Mouse (Mus musculus): Measurements from ENCODE around the gene Hsd3b1. TPM values are rescaled to one million over a fixed set of nuclear protein-coding genes. Genes with fewer than 3 reads are reported as not detected.

Gene Hsd3b1
- 14.1 and 16.8 TPM in 2 replicates for polyA plus RNA-seq (2015; fragmentation: Nextera tagmentation; extraction: Ambion mirVana)

DNA sequence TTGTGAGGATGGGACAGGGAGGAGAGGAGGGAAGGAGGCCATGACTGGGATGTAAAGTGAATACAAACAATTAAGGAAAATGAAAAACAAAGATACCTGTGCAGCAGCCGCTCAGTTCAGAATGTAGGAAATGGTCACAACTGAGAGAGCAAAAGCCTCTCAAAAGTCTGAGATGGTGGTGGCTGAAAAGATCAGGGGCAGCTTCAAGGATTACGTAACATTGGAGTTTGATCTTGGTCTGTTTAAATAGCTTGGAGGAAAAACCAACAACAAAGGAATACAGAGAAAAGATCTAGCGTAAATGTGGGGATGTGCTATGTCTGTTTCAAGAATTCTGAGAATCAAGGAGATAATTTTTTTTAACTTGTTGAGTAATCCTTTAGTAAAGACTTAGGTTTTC, at the start of gene Hsd3b1:
Gene Hsd3b1, minus strand, starts transcription at position 219 of the 400 bp plus-strand sequence.
- no peak for DNase-seq
- no peaks in the 10 kb centered on the region for H3K9me3 ChIP-seq (replicated peaks)
- H3K4me2 ChIP-seq, result peak within 1 kb of the TSS; percentile 11; the same call in 1 of the 2 replicates
- H3K36me3 ChIP-seq, result no peaks in the 10 kb centered on the region
- no peak within 1 kb of the TSS; the same call in 1 of the 2 replicates for H3K9ac ChIP-seq
- H3K27me3 ChIP-seq, result no peaks in the 10 kb centered on the region
- peak within 1 kb of the TSS; percentile 48; the same call in 1 of the 2 replicates for H3K27ac ChIP-seq
- WGBS (ENCODE audit: insufficient replicate concordance), result 73% methylated on average over 3 of the region's 3 CpGs
- no peak for ATAC-seq (ENCODE audit: low read depth)
- H3K4me3 ChIP-seq (replicated peaks), result no peak within 1 kb of the TSS
- peaks cover 36% of the 10 kb centered on the region for H3K4me1 ChIP-seq (replicated peaks)

DNA sequence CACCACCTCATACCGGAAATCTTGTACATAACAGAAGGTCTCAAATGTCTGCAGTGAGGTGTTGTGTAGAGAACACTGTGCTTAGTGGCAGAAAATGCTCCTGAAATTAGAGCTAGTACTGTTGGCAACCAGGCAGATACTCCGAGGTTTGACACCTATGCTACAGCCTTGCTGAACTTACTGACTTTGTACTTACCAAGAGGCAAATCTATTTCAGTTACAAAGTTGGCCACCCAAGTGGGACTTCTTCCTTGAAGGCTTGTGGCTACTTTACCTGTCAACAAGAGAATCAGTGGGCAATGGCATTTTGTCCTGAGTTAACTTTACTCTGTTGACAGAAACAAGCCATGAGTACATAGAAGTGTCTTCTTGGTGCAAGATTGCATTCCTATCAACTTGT, 38.0 kb upstream of the Hsd3b1 start:
- no peak overlapping the region for H3K4me2 ChIP-seq
- H3K4me1 ChIP-seq (replicated peaks), result no peaks in the 10 kb centered on the region
- no peaks in the 10 kb centered on the region for H3K9me3 ChIP-seq (replicated peaks)
- no peak overlapping the region for H3K4me3 ChIP-seq (replicated peaks)
- H3K27me3 ChIP-seq, result no peaks in the 10 kb centered on the region
- DNase-seq (no peak), ATAC-seq (ENCODE audit: low read depth) (no peak)
- 68% methylated on average over 2 of the region's 2 CpGs for WGBS (ENCODE audit: insufficient replicate concordance)
- no peak overlapping the region for H3K9ac ChIP-seq
- H3K36me3 ChIP-seq, result no peaks in the 10 kb centered on the region
- no peak overlapping the region for H3K27ac ChIP-seq

DNA sequence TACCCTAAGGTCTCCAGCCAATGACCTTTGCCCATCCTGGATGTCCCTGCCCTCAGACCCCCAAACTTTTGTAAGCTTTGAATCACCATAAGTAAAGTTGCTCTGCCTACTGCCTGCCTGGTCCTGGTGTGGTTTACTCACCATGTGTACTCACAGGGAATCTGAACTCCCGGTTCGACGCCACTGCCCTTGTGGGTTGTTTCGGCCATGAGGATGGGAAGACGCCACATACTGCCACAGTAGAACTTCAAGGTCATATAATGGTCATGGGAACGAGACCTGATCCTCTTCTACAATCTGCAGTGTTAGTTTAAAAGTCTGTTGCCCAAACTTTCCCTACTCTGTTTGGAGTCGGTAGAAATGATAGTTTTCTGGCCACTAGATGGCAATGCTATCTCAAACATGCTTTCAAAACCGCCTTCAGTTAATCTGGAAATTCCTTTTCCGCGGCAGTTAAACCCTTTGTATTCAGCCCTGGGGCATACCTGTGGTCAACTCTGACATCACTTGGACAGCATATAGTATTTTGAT, 35.5 kb upstream of the Hsd3b1 start:
- H3K9ac ChIP-seq, result no peak overlapping the region
- no peak overlapping the region for H3K27ac ChIP-seq
- no peak for DNase-seq

DNA sequence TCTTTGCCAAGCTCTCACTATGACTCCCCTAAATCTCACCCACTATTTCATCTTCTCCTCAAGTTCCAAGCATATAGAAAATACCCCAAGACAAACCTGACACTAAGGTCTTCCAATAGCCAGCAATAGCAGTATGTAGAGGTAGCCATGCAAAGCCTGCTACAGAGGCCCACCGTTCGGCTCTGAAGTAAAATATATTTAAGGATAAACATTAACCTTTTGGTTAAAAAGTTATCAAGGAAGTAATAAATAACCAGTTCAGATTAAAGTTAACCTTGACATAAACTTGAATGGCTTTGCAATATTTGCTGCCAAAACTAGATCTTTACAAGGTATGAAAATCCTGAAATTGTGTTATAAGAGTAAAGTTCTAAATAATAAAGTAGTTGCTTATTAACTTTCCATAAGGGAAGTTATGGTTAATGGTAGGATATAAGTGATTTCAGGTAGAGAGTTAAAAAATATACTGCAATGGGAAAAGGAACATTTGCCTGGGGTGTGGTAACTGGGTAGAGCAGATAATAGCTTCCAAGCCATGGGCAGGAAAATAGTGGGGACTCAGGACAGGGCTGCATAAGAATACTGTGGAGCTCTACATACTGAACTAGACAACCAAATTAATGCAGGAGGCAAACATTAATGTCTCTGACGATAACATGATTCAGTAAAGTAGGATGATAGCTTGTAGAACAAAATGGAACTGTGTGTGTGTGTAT, 33.6 kb upstream of the Hsd3b1 start, which contains the start of gene Hao2:
Gene Hao2, minus strand, starts transcription at position 183 of the 716 bp plus-strand sequence.
- no peak within 1 kb of the TSS for H3K9ac ChIP-seq
- no peaks in the 10 kb centered on the region for H3K27me3 ChIP-seq
- no peaks in the 10 kb centered on the region for H3K4me1 ChIP-seq (replicated peaks)
- DNase-seq (no peak), ATAC-seq (ENCODE audit: low read depth) (no peak)
- H3K27ac ChIP-seq, result no peak within 1 kb of the TSS
- H3K9me3 ChIP-seq (replicated peaks), result no peaks in the 10 kb centered on the region
- no peak within 1 kb of the TSS for H3K4me3 ChIP-seq (replicated peaks)
- no peak within 1 kb of the TSS for H3K4me2 ChIP-seq
- WGBS (ENCODE audit: insufficient replicate concordance), result 62% methylated on average over 3 of the region's 3 CpGs
- H3K36me3 ChIP-seq, result no peaks in the 10 kb centered on the region

More for the DNA sequence above, 35.5 kb upstream of the Hsd3b1 start:
- no peaks in the 10 kb centered on the region for H3K4me1 ChIP-seq (replicated peaks)
- 36% methylated on average over 10 of the region's 10 CpGs for WGBS (ENCODE audit: insufficient replicate concordance)
- no peaks in the 10 kb centered on the region for H3K27me3 ChIP-seq
- 0 out of 2 replicates have a peak overlapping the region, but pooled peaks have one; percentile 26 for H3K4me2 ChIP-seq
- H3K36me3 ChIP-seq, result no peaks in the 10 kb centered on the region
- H3K4me3 ChIP-seq (replicated peaks), result no peak overlapping the region
- ATAC-seq (ENCODE audit: low read depth), result peak; percentile 29; the same call in 1 of the 2 replicates
- no peaks in the 10 kb centered on the region for H3K9me3 ChIP-seq (replicated peaks)

DNA sequence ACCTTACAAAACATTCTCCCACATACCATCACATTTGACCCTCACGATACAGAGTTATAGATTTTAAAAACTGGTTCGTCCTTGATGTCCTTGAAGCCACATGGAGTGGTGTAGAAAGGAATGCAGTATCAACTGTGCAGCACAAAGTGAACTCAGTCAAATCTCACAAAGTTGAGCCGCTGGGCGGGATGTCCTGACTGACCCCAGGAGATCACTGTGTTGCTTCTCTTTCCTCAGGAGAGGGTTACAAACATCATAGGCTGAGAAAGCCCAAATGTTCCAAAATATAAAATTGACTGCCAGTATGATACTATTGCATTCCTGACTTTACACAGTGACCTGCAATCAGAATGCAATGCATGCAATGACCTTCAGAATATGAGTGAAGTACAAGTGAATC, 30.8 kb upstream of the Hsd3b1 start:
- Histone ChIP-seq H3K4me1 (replicated peaks) (no peaks in the 10 kb centered on the region), H3K9ac (no peak overlapping the region), H3K27me3 (no peaks in the 10 kb centered on the region), H3K27ac (no peak overlapping the region), H3K4me2 (no peak overlapping the region), H3K4me3 (replicated peaks) (no peak overlapping the region), H3K36me3 (no peaks in the 10 kb centered on the region), H3K9me3 (replicated peaks) (no peaks in the 10 kb centered on the region)
- DNase-seq (no peak), ATAC-seq (ENCODE audit: low read depth) (no peak)
- WGBS (ENCODE audit: insufficient replicate concordance), result 68% methylated on average over 4 of the region's 4 CpGs

DNA sequence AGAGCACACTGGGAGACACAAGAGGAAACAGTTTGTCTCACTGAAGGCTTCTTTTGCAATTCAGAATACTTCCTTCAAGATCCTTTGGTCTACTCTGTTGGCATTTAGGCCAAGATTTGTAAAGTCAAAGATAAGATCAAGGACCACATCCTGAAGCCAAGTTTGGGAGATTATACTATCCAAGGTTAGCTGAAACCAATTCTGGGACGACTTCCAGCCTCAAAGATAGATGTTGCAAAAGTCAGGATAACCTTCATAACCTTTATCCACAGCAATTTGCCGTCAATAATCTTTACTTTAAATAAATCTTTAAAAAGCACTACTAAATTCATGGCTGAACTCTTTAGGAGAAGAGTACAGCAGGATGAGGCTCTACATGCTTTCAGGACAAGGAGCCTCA, 28.6 kb upstream of the Hsd3b1 start:
- Histone ChIP-seq H3K4me2 (no peak overlapping the region), H3K9me3 (replicated peaks) (no peaks in the 10 kb centered on the region), H3K27me3 (no peaks in the 10 kb centered on the region), H3K27ac (no peak overlapping the region), H3K4me3 (replicated peaks) (no peak overlapping the region), H3K36me3 (no peaks in the 10 kb centered on the region), H3K4me1 (replicated peaks) (no peaks in the 10 kb centered on the region), H3K9ac (no peak overlapping the region)
- WGBS (ENCODE audit: insufficient replicate concordance), result 42% methylated on average over 2 of the region's 2 CpGs
- DNase-seq (no peak), ATAC-seq (ENCODE audit: low read depth) (no peak)

DNA sequence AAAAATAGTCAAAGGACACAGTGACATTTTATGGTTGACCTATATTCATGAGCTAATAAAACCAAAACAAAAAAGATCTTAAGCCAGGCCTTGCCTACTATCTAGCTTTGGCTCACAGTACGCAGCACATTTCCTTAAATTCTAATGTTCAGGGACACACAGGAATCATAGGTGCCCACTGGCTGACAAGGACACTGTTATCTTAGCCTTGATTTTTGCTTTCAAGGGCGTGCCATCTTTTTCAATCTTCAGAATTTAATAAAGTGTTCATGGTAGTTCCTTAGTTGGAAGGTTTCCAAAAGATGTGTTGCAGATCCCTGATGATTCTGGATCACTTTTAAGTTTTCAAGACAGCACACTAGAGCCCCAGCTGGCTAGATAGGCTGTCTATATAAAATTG, 21.2 kb upstream of the Hsd3b1 start:
- no peak for ATAC-seq (ENCODE audit: low read depth)
- Histone ChIP-seq H3K27ac (no peak overlapping the region), H3K9me3 (replicated peaks) (no peaks in the 10 kb centered on the region), H3K27me3 (no peaks in the 10 kb centered on the region), H3K36me3 (no peaks in the 10 kb centered on the region), H3K4me3 (replicated peaks) (no peak overlapping the region), H3K9ac (no peak overlapping the region), H3K4me1 (replicated peaks) (no peaks in the 10 kb centered on the region), H3K4me2 (no peak overlapping the region)
- no peak for DNase-seq
- 66% methylated on average over 2 of the region's 2 CpGs for WGBS (ENCODE audit: insufficient replicate concordance)

DNA sequence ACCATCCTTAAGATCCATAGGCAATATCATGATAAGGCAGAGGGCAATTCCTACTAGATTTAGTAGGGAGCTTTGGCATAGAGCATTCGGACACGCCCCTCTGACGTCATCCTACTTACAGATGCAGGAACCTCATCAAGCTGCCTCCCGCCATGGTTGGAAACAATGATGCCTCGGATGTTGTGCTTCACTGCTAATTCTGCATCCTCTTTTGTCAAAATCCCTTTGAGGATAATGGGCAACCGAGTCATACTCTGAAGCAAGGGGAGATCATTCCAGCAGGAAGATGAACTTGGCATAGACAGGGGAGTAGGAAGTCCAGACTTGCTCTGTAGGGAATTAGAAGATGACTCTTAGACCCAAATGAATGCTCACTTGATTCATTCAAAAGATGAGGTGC, 20.6 kb upstream of the Hsd3b1 start:
- Histone ChIP-seq H3K4me2 (no peak overlapping the region), H3K9ac (no peak overlapping the region), H3K9me3 (replicated peaks) (no peaks in the 10 kb centered on the region), H3K4me1 (replicated peaks) (no peaks in the 10 kb centered on the region), H3K27ac (no peak overlapping the region), H3K27me3 (no peaks in the 10 kb centered on the region), H3K36me3 (no peaks in the 10 kb centered on the region), H3K4me3 (replicated peaks) (no peak overlapping the region)
- DNase-seq (no peak), ATAC-seq (ENCODE audit: low read depth) (no peak)
- WGBS (ENCODE audit: insufficient replicate concordance), result 59% methylated on average over 6 of the region's 6 CpGs

DNA sequence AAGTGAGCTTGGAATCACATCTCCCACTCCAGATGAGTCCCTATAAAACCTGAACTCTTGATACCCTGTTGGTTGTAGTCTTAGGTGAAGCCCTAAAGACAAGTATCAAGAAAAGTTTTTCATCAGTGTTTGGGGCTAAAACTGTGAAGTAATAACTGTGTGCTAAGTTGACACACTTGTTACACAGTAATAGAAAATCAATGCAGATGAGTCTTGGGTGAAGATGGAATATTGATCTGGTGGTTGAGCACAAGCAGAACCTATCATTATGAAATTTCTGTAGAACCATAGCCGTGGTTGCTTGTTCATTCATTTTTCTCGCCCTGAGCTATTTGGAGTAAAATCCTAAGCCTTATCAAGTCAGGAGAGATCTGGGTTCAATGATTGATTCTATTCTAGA, 8.6 kb upstream of the Hsd3b1 start:
- H3K9me3 ChIP-seq (replicated peaks), result no peaks in the 10 kb centered on the region
- no peak overlapping the region for H3K4me3 ChIP-seq (replicated peaks)
- H3K4me1 ChIP-seq (replicated peaks), result no peaks in the 10 kb centered on the region
- ATAC-seq (ENCODE audit: low read depth), result no peak
- WGBS (ENCODE audit: insufficient replicate concordance), result 55% methylated on average over 2 of the region's 2 CpGs
- H3K9ac ChIP-seq, result no peak overlapping the region
- no peaks in the 10 kb centered on the region for H3K36me3 ChIP-seq
- H3K27ac ChIP-seq, result no peak overlapping the region
- no peaks in the 10 kb centered on the region for H3K27me3 ChIP-seq
- no peak for DNase-seq
- H3K4me2 ChIP-seq, result no peak overlapping the region

DNA sequence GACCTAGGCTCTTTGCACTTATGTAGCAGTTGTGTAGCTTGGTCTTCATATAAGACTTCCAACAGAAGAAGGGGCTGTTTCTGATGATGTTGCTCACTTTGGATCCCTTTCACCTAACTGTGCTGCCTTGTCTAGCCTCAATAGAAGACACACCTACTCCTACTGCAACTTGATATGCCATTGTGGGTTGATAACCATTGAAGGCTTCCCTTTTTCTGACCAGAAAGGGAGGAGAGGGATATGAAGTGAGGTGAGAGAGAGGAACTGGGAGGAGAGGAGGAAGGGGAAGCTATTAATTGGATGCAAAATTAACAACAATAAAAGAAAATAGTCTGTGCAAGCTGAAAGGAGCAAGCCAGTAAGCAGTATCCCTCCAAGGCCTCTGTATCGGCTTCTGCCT, 3.2 kb upstream of the Hsd3b1 start:
- Histone ChIP-seq H3K27me3 (no peaks in the 10 kb centered on the region), H3K9ac (no peak overlapping the region), H3K4me1 (replicated peaks) (peaks cover 9% of the 10 kb centered on the region), H3K36me3 (no peaks in the 10 kb centered on the region), H3K9me3 (replicated peaks) (no peaks in the 10 kb centered on the region), H3K27ac (no peak overlapping the region), H3K4me2 (no peak overlapping the region), H3K4me3 (replicated peaks) (no peak overlapping the region)
- WGBS (ENCODE audit: insufficient replicate concordance), result 92% methylated on average over 1 of the region's 1 CpGs
- ATAC-seq (ENCODE audit: low read depth) (no peak), DNase-seq (no peak)

DNA sequence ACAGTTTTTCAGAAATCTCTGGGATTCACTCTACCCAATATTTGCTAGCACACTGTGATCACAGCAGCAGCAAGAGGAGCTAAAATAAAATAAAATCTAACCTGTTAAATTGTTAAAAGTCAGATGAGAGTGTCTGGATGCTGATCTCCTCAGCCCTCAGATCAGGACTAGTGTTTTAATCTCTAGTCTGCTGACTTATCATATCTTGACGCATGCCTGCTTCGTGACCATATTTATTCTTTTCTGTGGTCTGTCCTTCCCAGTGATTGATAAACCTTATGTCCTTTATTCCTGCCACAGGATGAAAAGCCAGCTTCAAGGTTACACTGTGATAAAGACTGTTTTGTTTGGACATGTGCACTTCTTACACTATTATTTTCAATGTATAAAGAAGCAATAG, 1.5 kb downstream of the Hsd3b1 start:
- H3K4me1 ChIP-seq (replicated peaks), result peaks cover 51% of the 10 kb centered on the region
- no peak overlapping the region for H3K4me3 ChIP-seq (replicated peaks)
- DNase-seq (no peak), ATAC-seq (ENCODE audit: low read depth) (no peak)
- H3K9ac ChIP-seq, result peak overlapping the region; percentile 47; the same call in 1 of the 2 replicates
- peak overlapping the region; percentile 42; the same call in 1 of the 2 replicates for H3K4me2 ChIP-seq
- WGBS (ENCODE audit: insufficient replicate concordance), result 27% methylated on average over 2 of the region's 2 CpGs
- H3K27ac ChIP-seq, result peak overlapping the region; percentile 90
- H3K9me3 ChIP-seq (replicated peaks), result no peaks in the 10 kb centered on the region
- no peaks in the 10 kb centered on the region for H3K27me3 ChIP-seq
- no peaks in the 10 kb centered on the region for H3K36me3 ChIP-seq

DNA sequence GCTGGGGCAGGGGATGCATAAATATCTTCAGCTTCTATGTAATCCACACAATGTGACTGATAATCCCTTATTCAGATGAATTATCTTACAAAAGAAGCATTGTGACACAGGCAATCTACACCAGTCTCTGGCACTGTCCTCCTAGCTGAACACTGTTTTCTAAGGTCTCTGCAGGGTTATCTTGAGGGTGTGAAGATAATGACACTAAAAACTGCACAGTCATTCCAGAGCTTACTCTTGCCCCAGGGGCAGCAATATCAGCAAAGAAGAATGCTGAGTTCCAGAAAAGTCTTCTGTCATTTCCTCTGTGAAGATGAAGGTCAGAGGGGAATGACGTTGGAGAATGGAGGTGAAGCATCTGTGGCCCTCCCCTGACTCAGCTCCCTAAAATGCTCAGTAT, 2.7 kb downstream of the Hsd3b1 start:
- ATAC-seq (ENCODE audit: low read depth) (peak; percentile 83), DNase-seq (peak; percentile 48)
- no peaks in the 10 kb centered on the region for H3K36me3 ChIP-seq
- H3K27me3 ChIP-seq, result no peaks in the 10 kb centered on the region
- peak overlapping the region; percentile 90 for H3K27ac ChIP-seq
- 15% methylated on average over 1 of the region's 1 CpGs for WGBS (ENCODE audit: insufficient replicate concordance)
- H3K4me2 ChIP-seq, result peak overlapping the region; percentile 42
- peak overlapping the region; percentile 49 for H3K9ac ChIP-seq
- no peaks in the 10 kb centered on the region for H3K9me3 ChIP-seq (replicated peaks)
- H3K4me1 ChIP-seq (replicated peaks), result peaks cover 53% of the 10 kb centered on the region
- no peak overlapping the region for H3K4me3 ChIP-seq (replicated peaks)

Data from liver, embryonic 13.5 days (tissue).